Mouse (Mus musculus) kidney, adult 2 months (tissue): ENCODE data around the gene Trim11.

ENCODE experiments used
- CTCF ChIP-seq: fragments of 200-500 bp; conservative IDR thresholded peaks from 2 replicates; pipeline ENCODE4 v1.5.1; 2011; ENCODE audit warnings: low read depth, mild to moderate bottlenecking, control low read depth, low read length, moderate library complexity, mixed read lengths; ENCODE audit not compliant: insufficient read depth, insufficient read length
- POLR2A ChIP-seq: fragments of 200-500 bp; IDR thresholded peaks from one replicate; pipeline ENCODE4 v1.6.1; 2011; ENCODE audit warnings: low read depth, low read length, control low read depth

DNA sequence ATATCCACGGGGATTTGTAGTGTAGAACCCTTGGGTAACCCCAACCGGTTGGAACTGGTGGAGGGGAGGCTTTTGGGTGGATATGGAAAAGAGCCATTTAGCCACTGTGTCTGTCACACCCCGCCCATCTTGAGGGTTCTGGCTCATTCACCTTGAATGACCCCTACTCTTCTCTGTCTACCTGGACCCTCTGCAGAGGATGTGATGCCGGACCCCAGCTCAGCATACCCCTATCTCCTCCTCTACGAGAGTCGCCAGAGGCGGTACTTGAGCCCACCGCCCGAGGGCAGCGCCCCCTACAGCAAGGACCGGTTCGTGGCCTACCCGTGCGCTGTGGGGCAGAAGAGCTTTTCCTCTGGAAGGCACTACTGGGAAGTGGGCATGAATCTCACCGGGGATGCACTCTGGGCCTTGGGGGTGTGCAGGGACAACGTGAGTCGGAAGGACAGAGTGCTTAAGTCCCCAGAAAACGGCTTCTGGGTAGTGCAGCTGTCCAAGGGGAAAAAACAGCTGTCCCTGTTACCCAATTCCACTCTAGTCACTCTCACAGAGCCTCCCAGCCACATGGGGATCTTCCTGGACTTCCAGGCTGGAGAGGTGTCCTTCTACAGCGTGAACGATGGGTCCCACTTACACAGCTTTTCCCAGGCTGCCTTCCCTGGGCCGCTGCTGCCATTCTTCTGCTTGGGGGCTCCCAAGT lies 6.9 kb upstream of the Trim11 start:
- no peak for TF ChIP-seq CTCF
- no peak for TF ChIP-seq POLR2A
